Mouse (Mus musculus): ENCODE results near the gene B2m. TPM values are rescaled to one million over a fixed set of nuclear protein-coding genes. Genes with fewer than 3 reads are reported as not detected.
A peak's percentile ranks its signal among the peaks of the same experiment; 100 is the strongest.

The B2m gene
- polyA plus RNA-seq, 1 experiment = 721 TPM

GRCm38 (mm10) chr2:122149716-122150115 lies 2.2 kb downstream of the B2m start:
- DNase-seq (ENCODE audit: low spot score) = no peak

DNA sequence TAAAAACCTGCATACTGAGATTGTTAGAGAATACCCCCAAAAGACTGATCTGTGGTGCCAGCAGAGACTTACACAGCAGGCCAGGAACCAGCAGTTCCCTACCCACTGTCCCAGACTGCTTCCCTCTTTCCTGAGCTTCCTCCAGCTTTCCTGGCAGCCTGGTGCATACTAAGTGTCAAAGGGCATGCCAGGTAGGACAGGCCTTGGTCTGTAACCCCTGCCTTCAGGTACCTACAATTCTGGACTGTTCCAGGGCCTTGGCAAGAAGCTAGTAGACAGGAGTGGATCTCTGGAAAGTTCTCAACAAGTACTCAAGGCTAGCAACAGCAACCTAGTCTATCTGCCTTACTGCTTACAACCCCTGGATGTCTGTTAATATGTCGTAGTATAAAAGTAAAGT lies 3.7 kb downstream of the B2m start:
- no peak for DNase-seq (ENCODE audit: low spot score)

GRCm38 (mm10) chr2:122152850-122153249 lies 5.4 kb downstream of the B2m start:
- no peak for DNase-seq (ENCODE audit: low spot score)

- no peak for DNase-seq (ENCODE audit: low spot score)
Measured at GRCm38 (mm10) chr2:122153681-122154365, 6.3 kb downstream of the B2m start.

DNA sequence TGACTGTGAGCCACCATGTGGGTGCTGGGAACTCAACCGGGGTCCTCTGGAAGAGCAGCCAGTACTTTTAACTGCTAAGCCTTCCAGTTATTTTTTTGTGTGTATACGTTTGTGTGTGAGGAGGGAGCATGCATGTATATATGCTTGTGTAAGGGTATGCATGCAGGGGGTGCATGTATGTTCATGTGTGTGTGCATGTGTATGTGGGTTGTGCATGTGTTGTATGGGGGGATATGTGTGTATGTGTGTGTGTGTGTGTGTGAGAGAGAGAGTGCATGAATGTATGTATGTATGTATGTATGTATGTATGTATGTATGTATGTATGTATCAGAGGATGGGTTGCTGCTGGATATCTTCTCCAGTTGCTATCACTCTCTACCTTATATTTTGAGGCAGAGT lies 7.0 kb downstream of the B2m start:
- DNase-seq (ENCODE audit: low spot score) = no peak

DNA sequence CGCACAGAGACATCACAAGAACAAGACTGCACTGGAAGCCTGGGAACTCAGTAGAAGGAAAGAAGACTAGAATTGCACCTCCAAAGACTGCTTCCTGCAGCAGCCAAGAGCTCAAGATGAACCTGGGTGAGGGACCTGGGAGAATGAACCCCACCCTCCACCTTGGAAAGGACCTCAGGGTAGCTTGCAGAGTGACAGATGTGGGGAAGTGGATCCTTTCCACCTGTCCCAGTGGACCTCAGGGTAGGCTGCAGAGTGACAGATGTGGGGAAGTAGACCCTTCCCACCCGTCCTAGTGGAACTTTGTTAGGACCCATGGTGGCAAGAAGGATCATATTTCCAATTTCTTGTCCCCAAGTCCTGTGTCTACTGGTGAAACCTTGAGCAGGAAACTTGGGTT lies 7.8 kb downstream of the B2m start:
- no peak for DNase-seq (ENCODE audit: low spot score)

DNA sequence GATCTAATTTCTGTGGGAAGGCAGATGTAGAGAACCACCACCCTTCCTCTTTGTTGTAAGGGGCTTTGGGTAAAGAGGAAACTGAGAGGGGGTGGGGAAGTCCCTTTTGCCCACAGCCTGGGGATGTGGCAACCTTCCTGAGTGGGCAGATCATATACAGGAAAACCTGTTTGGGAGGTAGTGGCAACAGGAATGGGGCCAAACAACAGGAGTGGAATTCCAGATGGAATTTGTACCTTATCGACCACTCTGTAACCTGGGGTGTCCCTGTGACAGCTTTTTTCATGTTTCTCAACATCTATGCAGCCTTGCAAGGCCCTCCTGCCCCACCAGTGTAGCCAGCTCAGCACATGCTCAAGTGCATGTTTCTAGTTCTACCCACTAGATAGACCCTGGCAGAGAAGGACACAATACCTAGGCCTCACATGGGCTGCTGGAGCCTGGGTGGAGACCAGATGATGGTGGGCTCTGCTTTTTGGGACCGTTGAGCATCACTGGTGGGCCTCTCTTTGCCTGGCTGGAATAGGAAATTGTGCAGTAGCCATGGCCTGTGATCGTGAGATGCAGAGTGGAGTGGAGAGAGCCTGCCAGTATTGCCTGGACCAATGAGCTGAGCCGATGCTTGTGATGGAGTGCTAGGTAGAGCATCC lies 8.7 kb downstream of the B2m start:
- no peak for DNase-seq (ENCODE audit: low spot score)

- no peak for DNase-seq (ENCODE audit: low spot score)
Measured at GRCm38 (mm10) chr2:122157561-122157960, 10.1 kb downstream of the B2m start.

GRCm38 (mm10) chr2:122158362-122158802 lies 10.9 kb downstream of the B2m start:
- no peak for DNase-seq (ENCODE audit: low spot score)

- no peak for DNase-seq (ENCODE audit: low spot score)
Measured at GRCm38 (mm10) chr2:122159667-122160066, 12.2 kb downstream of the B2m start.

DNA sequence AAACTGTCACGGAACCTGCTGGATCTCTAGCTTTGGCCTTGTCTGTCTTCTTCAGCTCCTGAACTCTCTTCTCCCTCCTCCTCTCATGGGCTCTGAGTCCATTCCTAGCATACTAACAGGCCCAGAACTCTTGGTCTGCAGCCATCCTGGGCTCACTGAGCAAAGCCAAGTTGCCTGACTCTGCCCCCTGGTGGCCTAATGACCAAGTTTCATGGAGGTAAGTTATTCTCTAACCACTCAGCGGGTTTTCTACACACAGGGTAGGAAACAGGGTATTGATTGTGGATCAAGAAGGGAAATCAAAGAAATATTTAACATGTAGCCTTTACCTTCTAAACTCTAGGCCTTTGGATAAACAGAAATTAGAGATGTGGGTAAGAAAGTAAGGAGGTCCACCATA lies 13.2 kb downstream of the B2m start, which contains the start of gene Trim69:
Gene Trim69, plus strand, starts transcription at position 21 of the 400 bp plus-strand sequence.
- DNase-seq (ENCODE audit: low spot score) = peak; percentile 58

DNA sequence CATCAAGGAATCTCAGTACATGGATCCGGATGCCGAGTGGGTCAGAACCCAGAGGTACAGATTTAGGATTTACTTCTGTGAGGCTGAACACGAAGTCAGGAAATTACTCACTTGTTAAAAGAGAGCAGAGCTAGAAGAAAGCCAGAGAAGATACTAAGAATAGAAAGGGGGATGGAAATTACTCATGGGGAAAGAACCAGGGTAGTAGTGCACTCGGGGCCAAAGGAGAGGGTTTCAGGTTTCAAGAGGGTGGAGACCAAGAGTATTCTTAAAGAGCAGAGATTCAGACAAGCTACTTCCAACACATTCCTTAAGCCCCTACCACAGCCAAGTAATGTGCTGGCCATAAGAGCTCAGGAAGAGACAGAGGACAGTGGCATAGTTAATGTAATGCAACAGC lies 14.1 kb downstream of the B2m start:
- DNase-seq (ENCODE audit: low spot score) = no peak

GRCm38 (mm10) chr2:122162529-122162928 lies 15.0 kb downstream of the B2m start:
- no peak for DNase-seq (ENCODE audit: low spot score)

DNA sequence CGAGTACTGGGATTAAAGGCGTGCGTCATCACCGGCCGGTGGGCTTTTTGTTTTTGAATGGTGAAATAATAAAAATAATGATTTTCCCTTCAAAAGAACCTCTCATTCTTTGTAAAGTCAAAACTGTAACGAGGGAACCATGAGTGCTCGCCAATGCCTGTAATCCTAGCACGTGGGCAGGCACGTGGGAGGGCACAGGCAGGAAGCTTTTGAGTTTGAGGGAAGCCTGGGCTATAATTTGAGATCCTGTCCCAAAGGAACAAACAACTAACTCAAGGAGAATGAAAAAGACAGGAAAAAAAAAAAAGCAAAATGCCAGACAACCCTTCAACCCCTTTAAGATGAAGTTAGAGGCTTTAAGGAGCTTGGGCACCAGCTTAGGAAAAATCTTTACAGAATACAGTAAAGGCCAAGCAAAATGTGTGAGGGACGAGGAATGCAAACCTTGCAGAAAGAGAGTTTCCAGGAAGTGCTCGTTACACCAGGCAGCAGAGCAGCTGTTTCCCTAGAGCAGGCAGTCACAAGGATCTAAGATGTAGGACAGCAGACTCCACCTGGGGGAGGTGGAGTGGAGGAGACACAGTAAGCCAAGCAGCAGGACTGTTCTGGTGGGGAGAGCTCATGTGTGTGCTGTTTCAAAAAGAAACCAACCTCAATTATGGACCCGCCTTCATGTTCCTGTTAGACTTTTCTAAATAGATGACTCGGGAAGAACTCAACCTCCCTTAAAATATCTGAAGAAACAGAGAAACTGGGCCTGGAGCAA lies 16.1 kb downstream of the B2m start:
- no peak for DNase-seq (ENCODE audit: low spot score)

DNA sequence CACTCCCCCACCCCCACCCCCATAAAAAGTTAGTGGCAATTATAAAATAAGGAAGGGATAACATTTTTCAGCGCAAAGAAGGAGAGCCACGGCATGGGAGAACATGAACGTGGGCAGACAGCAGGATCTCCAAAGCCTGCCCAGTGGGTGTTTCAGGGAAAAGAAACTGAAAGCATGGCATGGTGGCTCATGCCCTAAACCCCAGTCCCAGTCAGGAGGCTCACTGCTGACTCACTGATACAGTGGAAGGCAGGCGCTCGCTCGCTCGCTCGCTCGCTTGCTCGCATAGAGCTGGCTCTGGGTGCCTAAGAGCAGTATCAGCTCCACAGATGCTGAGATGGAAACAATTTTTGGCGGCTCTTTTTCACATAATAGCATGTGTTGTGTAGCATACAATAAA lies 16.8 kb downstream of the B2m start:
- no peak for DNase-seq (ENCODE audit: low spot score)

DNA sequence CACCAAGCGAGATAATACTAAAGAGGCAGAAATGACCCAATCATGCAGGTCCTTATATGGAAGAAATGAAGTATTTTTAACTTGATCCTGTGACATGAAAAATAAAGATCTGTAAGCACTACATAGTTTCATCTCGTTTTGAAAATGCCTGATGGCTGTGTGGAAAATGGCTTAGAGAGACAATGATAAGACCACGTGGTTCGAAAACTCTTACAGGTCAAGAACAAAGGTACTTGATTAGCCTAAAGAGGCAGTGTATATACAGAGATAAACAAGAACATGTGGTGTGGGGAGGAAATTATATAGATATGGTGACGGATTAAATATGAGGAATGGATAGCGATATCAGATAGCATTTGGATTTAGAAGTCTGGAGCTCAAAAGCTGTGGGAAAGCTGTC lies 23.8 kb downstream of the B2m start:
- DNase-seq (ENCODE audit: low spot score) = no peak

GRCm38 (mm10) chr2:122172188-122172587 lies 24.7 kb downstream of the B2m start:
- DNase-seq (ENCODE audit: low spot score) = no peak

GRCm38 (mm10) chr2:122180051-122180822 lies 32.8 kb downstream of the B2m start:
- no peak for DNase-seq (ENCODE audit: low spot score)

DNA sequence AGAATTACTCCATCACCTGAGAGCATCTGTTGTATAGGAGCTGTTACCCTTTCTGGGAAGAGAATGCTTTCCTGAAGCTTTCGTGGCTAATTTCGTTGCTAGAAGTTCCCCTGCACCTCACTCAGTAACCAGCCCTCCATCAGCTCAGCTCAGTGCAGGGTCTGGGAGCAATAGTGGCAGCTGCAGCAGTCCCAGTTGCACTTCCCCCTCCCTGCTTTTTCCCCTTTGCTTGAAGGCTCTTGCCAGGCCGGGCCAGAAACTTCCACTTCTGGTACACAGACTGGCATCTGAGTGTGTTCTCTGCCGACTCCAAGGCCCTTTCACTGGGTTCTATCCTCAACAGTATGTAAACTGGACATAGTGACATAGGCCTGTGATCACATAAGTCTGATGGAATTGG lies 37.6 kb downstream of the B2m start:
- no peak for DNase-seq (ENCODE audit: low spot score)

GRCm38 (mm10) chr2:122186106-122186505 lies 38.6 kb downstream of the B2m start, which contains the start of the genes Patl2 and Terb2:
Gene Patl2 (minus strand): TSS chr2:122186189.
Gene Terb2 (plus strand): TSS chr2:122186272.
- no peak for DNase-seq (ENCODE audit: low spot score)

DNA sequence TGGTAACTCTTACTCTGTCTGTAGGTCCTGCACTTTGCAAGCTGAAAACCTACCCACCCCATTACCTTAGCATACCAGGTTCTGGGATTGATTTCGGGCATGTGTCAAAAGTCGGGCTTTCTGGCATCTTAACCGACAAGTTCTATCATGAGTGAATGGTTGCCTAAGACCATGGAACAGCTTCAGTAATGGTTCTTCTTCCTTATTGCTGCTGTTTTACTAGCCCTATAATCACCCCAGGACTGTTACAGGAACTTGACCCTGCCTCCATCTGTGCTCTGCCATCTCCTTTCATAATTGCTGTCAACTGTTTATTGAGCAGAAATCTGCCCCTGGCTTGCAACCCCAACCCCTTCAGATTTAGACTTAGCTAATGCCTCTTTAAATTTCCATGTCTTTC lies 39.3 kb downstream of the B2m start:
- DNase-seq (ENCODE audit: low spot score) = no peak

GRCm38 (mm10) chr2:122191849-122192248 lies 44.4 kb downstream of the B2m start:
- no peak for DNase-seq (ENCODE audit: low spot score)

All from urinary bladder, adult 2 months (tissue).